Mouse (Mus musculus): ENCODE measurements around the gene Anks1.

- TF ChIP-seq CTCF (IDR thresholded peaks at IDR 0.05; ENCODE audit: control insufficient read depth, insufficient read depth, low read length) (no peak), POLR2A (IDR thresholded peaks at IDR 0.05; ENCODE audit: borderline replicate concordance, control insufficient read depth, low read depth, low read length) (no peak)
Measured at GRCm38 (mm10) chr17:28018776-28019175, 109.7 kb downstream of the Anks1 start.
